Mouse (Mus musculus): Measurements from ENCODE around the gene Ubqln1.

DNA sequence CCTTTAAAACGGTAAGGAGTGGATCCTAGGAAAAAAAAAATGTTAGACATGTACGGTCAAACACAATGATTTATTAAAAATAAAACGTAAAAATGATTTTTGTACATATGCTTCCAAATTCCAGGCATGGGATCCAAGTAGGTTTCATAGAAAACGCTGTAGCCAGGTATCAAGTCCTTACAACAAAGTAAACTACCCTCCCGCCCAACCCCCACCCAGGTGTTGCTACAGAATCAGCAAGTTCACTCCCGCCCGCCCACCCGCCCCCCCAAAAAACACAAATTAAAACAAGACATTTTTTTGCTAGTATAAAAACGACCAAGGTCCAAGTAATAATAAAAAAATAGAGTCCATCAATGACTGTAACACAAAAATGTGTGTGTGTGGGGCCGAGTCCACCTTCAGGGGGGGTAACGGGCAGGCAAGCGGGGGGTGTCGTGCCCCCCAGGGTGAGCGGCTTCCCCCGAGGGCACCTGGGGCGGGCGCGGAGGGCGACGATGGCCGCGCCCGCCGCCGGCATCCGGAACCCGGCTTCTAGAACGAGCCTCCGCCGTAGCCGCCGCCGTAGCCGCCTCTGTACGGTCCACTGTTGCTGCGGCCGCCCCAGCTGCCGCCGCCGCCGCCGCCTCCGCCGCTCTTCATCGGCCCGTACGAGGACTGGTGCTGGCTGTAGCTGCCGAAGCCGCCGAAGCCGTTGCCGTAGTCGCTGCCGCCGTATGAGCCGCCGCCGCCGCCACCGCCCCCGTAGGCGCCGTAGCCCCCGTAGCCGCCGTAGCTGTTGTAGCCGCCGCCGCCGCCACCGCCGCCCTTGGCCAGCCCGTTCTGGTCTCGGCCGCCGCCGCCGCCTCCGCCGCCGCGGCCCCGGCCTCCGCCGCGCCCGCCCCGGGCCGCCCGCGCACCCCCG is 88.3 kb downstream of the Ubqln1 start:
- TF ChIP-seq CTCF (IDR thresholded peaks at IDR 0.05; ENCODE audit: insufficient read depth, low read length) = no peak
- TF ChIP-seq POLR2A (IDR thresholded peaks at IDR 0.05; ENCODE audit: borderline replicate concordance, extremely low read depth, low read depth, low read length) = no peak

All from lung, adult 2 months (tissue).